Mouse (Mus musculus): Measurements from ENCODE around the gene Mgat5b. TPM values are rescaled to one million over a fixed set of nuclear protein-coding genes. Genes with fewer than 3 reads are reported as not detected.
"Not testable (repeated sequence)": the region's sequence is repeated elsewhere in the genome, so short reads cannot be mapped to it uniquely, and the experiment has no call there.

The Mgat5b gene
- total RNA-seq, 2 experiments from 2014 or later: 80.0 to 92.0 TPM

DNA sequence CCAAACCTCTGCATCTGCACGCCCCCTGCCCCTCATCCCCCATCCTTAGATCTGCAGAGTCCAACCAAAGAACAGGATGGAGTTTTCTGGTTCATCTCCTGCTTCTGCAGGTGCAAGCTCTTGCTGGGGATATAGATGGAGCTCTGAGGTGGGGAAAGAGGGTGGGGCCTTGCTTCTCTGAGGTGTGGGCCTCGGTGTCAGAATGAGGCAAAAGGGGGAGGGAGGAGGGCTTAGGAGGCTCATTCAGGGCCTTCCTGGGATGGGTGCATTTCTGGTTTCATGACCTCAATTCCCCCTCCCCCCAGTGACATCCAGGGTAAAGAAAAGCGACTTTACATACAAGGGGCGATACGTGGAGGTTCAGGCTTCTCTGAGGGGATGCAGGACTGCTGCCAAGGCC is 31.5 kb upstream of the Mgat5b start:
- no peak overlapping the region for H3K27ac ChIP-seq
- no peak overlapping the region for H3K4me3 ChIP-seq
- intact Hi-C loops (cut with DNase I): no loop called here
- no peak for DNase-seq (ENCODE audit: extremely low spot score in 1 of 2, low spot score in 2 of 2)
- TF ChIP-seq CTCF (IDR thresholded peaks at IDR 0.05): no peak

- Histone ChIP-seq H3K4me3 (no peak overlapping the region), H3K27ac (no peak overlapping the region)
- intact Hi-C loops (cut with DNase I): loop anchor here (5.0 kb wide), 1 partner anchor 289 kb away; no protein-coding TSS in a partner anchor
- DNase-seq (ENCODE audit: extremely low spot score in 1 of 2, low spot score in 2 of 2): no peak
- TF ChIP-seq CTCF (IDR thresholded peaks at IDR 0.05): peak; percentile 12; the same call in 1 of the 2 replicates
Observed at GRCm38 (mm10) chr11:116893532-116894442, 24.9 kb upstream of the Mgat5b start.

DNA sequence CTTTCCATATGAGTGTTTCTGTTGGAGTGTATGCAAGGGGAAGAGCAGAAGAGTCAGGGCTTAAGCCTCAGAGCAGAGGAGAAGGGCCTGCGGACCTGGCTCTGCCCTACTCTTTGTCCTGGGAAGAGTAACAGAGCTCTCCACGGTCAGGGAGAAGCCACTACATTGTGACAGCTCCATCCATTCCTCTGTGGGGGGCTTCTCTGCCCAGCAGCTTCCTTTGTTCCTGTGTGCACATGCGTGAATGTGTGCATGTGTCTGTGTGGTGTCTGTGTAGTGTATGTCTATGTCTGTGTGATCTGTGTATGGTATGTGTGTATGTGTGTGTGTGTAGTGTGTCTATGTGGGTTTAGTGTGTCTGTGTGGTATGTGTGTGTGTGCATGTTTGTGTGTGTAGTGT is 23.3 kb upstream of the Mgat5b start:
- H3K4me3 ChIP-seq: no peak overlapping the region
- intact Hi-C loops (cut with DNase I): no loop called here
- no peak overlapping the region for H3K27ac ChIP-seq
- no peak for DNase-seq (ENCODE audit: extremely low spot score in 1 of 2, low spot score in 2 of 2)
- no peak for TF ChIP-seq CTCF (IDR thresholded peaks at IDR 0.05)

- no peak for TF ChIP-seq CTCF (IDR thresholded peaks at IDR 0.05)
- H3K27ac ChIP-seq: no peak overlapping the region
- intact Hi-C loops (cut with DNase I): no loop called here
- DNase-seq (ENCODE audit: extremely low spot score in 1 of 2, low spot score in 2 of 2): no peak
- no peak overlapping the region for H3K4me3 ChIP-seq
Observed at GRCm38 (mm10) chr11:116899247-116899646, 19.4 kb upstream of the Mgat5b start.

- H3K27ac ChIP-seq; H3K4me3 ChIP-seq; intact Hi-C loops (cut with DNase I); DNase-seq (ENCODE audit: extremely low spot score in 1 of 2, low spot score in 2 of 2): not testable (repeated sequence)
Observed at GRCm38 (mm10) chr11:116902588-116902987, 16.1 kb upstream of the Mgat5b start.

DNA sequence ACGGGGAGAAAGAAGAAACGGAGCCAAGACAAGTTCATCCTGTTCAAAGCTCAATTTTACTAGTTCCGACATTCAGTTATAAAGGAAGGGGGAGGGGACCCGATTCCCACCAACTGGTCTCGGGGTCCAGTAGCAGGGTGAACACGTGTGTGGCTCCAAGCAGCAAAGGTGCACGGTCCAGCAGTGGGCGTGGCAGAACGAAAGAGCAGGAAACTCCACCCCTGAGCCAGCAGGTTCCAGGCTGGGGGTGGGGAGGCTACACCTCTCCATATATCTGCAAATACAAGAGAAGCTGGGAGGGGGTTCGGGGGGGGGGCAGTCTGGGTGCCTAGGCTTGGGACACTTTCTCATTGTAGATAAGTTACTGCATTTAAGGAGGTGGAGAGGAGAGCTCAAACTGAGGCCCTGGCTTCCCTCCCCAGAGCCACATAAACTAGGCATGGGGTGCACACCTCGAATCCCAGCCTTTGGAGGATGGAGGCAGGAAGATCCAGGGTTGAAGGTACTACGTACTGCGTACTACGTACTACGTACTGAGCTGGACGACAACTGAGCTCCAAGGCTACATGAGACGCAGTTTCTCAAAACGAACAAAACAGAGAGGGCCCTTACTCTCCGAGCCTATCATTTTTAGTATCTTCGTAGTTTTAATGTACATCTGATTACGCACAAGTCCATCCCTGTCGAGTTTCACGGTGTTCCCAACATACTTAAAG is 12.8 kb upstream of the Mgat5b start:
- peak overlapping the region; percentile 8; the same call in 1 of the 2 replicates for H3K4me3 ChIP-seq
- H3K27ac ChIP-seq: no peak overlapping the region
- intact Hi-C loops (cut with DNase I): no loop called here
- DNase-seq (ENCODE audit: extremely low spot score in 1 of 2, low spot score in 2 of 2): no peak
- TF ChIP-seq CTCF (IDR thresholded peaks at IDR 0.05): no peak

DNA sequence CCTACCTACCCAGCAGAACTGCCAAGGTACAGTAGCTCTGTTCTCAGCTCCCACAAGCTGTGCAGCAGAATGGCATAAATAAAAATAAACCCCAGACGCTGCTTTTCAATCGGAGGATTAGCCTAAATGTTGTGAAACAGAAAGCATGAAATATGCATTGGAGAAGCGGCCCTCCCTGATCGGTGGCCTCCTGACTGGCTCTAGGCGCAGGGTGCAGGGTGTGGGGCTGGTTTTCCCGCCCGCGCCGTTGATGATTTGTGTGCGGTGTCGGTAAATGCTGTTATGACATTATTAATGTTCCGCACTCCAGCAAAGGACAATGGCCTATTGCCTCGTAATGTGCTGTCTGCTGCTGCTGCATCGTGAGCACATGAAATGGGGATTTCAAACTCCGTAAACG is 5.1 kb upstream of the Mgat5b start:
- intact Hi-C loops (cut with DNase I): loop anchor here (10.0 kb wide), 1 partner anchor 261 kb away; no protein-coding TSS in a partner anchor

DNA sequence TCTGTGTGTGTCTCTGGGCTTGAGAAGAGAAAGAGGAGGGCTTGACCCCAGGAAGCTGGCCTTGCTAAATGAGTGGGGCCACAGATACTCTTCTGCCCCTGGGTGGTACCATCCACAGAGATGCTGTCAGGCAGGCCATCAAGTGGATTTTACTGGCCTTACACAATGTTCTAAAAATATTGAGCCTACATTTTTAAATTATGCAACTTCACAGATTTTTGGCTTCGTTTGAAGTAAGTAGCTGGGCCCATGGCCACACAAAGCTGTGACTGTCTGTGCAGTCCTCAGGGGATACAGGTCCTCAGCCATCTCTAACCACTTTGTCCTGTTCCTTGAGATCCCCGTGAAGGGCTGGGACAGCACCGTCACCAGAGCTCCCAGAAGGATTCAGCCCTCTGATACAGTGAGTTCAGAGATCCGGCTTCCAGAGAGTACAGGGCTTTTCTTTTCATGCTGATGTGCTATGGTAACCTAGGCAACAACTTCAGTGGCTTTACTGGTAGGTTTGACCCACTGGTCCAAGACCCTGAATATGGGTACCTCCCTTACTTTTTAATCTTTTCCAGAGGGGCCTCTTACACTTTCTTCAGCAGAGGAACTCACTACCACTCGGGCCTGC is 4.3 kb upstream of the Mgat5b start:
- H3K27ac ChIP-seq: peak overlapping the region; percentile 68
- DNase-seq (ENCODE audit: extremely low spot score in 1 of 2, low spot score in 2 of 2): no peak
- no peak overlapping the region for H3K4me3 ChIP-seq
- intact Hi-C loops (cut with DNase I): loop anchor here (10.0 kb wide), 1 partner anchor 260 kb away; no protein-coding TSS in a partner anchor
- no peak for TF ChIP-seq CTCF (IDR thresholded peaks at IDR 0.05)

More for the DNA sequence above, 5.1 kb upstream of the Mgat5b start:
- DNase-seq (ENCODE audit: extremely low spot score in 1 of 2, low spot score in 2 of 2): no peak
- TF ChIP-seq CTCF (IDR thresholded peaks at IDR 0.05): no peak
- Histone ChIP-seq H3K4me3 (no peak overlapping the region), H3K27ac (peak overlapping the region; percentile 82)

- no peak for TF ChIP-seq CTCF (IDR thresholded peaks at IDR 0.05)
- H3K27ac ChIP-seq: no peak overlapping the region
- H3K4me3 ChIP-seq: no peak overlapping the region
- DNase-seq (ENCODE audit: extremely low spot score in 1 of 2, low spot score in 2 of 2): no peak
- intact Hi-C loops (cut with DNase I): loop anchor here (5.0 to 10.0 kb wide), 2 partner anchors 33 to 260 kb away; no protein-coding TSS in a partner anchor
Observed at GRCm38 (mm10) chr11:116915241-116915640, 3.4 kb upstream of the Mgat5b start.

- no peak overlapping the region for H3K27ac ChIP-seq
- intact Hi-C loops (cut with DNase I): loop anchor here (5.0 to 10.0 kb wide), 2 partner anchors 35 to 257 kb away; no protein-coding TSS in a partner anchor
- no peak for TF ChIP-seq CTCF (IDR thresholded peaks at IDR 0.05)
- no peak for DNase-seq (ENCODE audit: extremely low spot score in 1 of 2, low spot score in 2 of 2)
- no peak overlapping the region for H3K4me3 ChIP-seq
Observed at GRCm38 (mm10) chr11:116917361-116917760, 1.3 kb upstream of the Mgat5b start.

- intact Hi-C loops (cut with DNase I): loop anchor here (2.0 to 10.0 kb wide), 4 partner anchors 37 to 255 kb away; no protein-coding TSS in a partner anchor
- TF ChIP-seq CTCF (IDR thresholded peaks at IDR 0.05): no peak; the same call in none of the 2 replicates
Observed at GRCm38 (mm10) chr11:116919186-116920020, 740 bp downstream of the Mgat5b start.

More at GRCm38 (mm10) chr11:116919186-116920020, 740 bp downstream of the Mgat5b start:
- peak overlapping the region; percentile 49 for H3K4me3 ChIP-seq
- DNase-seq (ENCODE audit: extremely low spot score in 1 of 2, low spot score in 2 of 2): no peak
- peak overlapping the region; percentile 75 for H3K27ac ChIP-seq
